Mouse (Mus musculus) stomach, embryonic 16.5 days (tissue): ENCODE data around the gene Tmem120b. TPM values are rescaled to one million over a fixed set of nuclear protein-coding genes. Genes with fewer than 3 reads are reported as not detected.

Source experiments
- ATAC-seq: fragments of 200-750 bp; cut with Nextera tagmentation; 2 replicates; pipeline ENCODE4 v1.8.0; 2017; ENCODE audit warnings: moderate number of reproducible peaks, moderate TSS enrichment; ENCODE audit not compliant: insufficient read depth, low FRiP score
- H3K27ac ChIP-seq: fragments of 300-500 bp; sonication (generic); 2 replicates; pipeline ENCODE4 v1.5.1; 2014; ENCODE audit warnings: low read length
- H3K27me3 ChIP-seq: fragments of 300-500 bp; sonication (generic); 2 replicates; pipeline ENCODE4 v1.6.1; 2014; ENCODE audit warnings: low read length, control low read depth, mixed read lengths; ENCODE audit not compliant: control insufficient read depth, insufficient read depth
- H3K36me3 ChIP-seq: fragments of 300-500 bp; sonication (generic); 2 replicates; pipeline ENCODE4 v1.6.1; 2014; ENCODE audit warnings: low read length; ENCODE audit not compliant: control insufficient read depth, insufficient read depth
- H3K4me1 ChIP-seq: fragments of 300-500 bp; sonication (generic); 2 replicates; pipeline ENCODE4 v1.6.1; 2014; ENCODE audit warnings: low read length, control low read depth, mixed read lengths; ENCODE audit not compliant: control insufficient read depth, insufficient read depth
- H3K4me2 ChIP-seq: fragments of 300-500 bp; sonication (generic); 2 replicates; pipeline ENCODE4 v1.6.1; 2014; ENCODE audit warnings: low read depth, low read length, mixed read lengths
- H3K4me3 ChIP-seq: fragments of 300-500 bp; sonication (generic); replicated peaks from 2 replicates; pipeline ENCODE4 v1.5.1; 2014; ENCODE audit warnings: mild to moderate bottlenecking, low read length
- H3K9ac ChIP-seq: fragments of 300-500 bp; sonication (generic); 2 replicates; pipeline ENCODE4 v1.6.1; 2014; ENCODE audit warnings: low read length
- H3K9me3 ChIP-seq: fragments of 300-500 bp; sonication (generic); replicated peaks from 2 replicates; pipeline ENCODE4 v1.6.1; 2016; ENCODE audit warnings: low read length, control low read depth; ENCODE audit not compliant: control insufficient read depth
- WGBS: fragments of 180-500 bp; shearing (Covaris S2); extraction: QIAGEN DNeasy Blood & Tissue Kit; methylation state at CpG from one replicate; pipeline ENCODE4 v1.1.7; 2014; 5-methylcytosine and 5-hydroxymethylcytosine counted together
- polyA plus RNA-seq: library from polyadenylated mRNA; unstranded; fragments of >200 nt; fragmentation: Nextera tagmentation; extraction: Ambion mirVana; gene quantifications from 2 replicates; pipeline ENCODE4 v1.2.1, GENCODE M21; 2015

Gene Tmem120b
- polyA plus RNA-seq, 1 experiment from 2014 or later = 15.3 TPM

- no peak overlapping the region for H3K4me2 ChIP-seq
- 76% methylated on average over 25 of the region's 25 CpGs for WGBS
- no peak overlapping the region for H3K27ac ChIP-seq
Measured at GRCm38 (mm10) chr5:123094238-123094991, 26.2 kb downstream of the Tmem120b start.

GRCm38 (mm10) chr5:123096299-123096698, 28.1 kb downstream of the Tmem120b start:
- ATAC-seq = no peak
- WGBS = 90% methylated on average over 8 of the region's 8 CpGs

More at GRCm38 (mm10) chr5:123094238-123094991, 26.2 kb downstream of the Tmem120b start:
- ATAC-seq = 0 out of 2 replicates have a peak, but pooled peaks have one; percentile 41
- H3K9ac ChIP-seq = no peak overlapping the region
- H3K27me3 ChIP-seq = no peaks in the 10 kb centered on the region
- peaks cover 3% of the 10 kb centered on the region; the same call in 1 of the 2 replicates for H3K4me1 ChIP-seq
- H3K9me3 ChIP-seq = no peaks in the 10 kb centered on the region
- H3K4me3 ChIP-seq = no peak overlapping the region
- H3K36me3 ChIP-seq = no peaks in the 10 kb centered on the region

GRCm38 (mm10) chr5:123098487-123098886, 30.3 kb downstream of the Tmem120b start:
- H3K36me3 ChIP-seq = no peaks in the 10 kb centered on the region
- H3K9me3 ChIP-seq = no peaks in the 10 kb centered on the region
- no peak overlapping the region for H3K4me3 ChIP-seq
- WGBS = 86% methylated on average over 2 of the region's 2 CpGs
- no peaks in the 10 kb centered on the region for H3K27me3 ChIP-seq
- no peak overlapping the region for H3K9ac ChIP-seq
- H3K27ac ChIP-seq = no peak overlapping the region
- H3K4me1 ChIP-seq = peaks cover 10% of the 10 kb centered on the region; the same call in 1 of the 2 replicates
- ATAC-seq = no peak
- no peak overlapping the region for H3K4me2 ChIP-seq

More at GRCm38 (mm10) chr5:123096299-123096698, 28.1 kb downstream of the Tmem120b start:
- Histone ChIP-seq H3K4me1 (peaks cover 3% of the 10 kb centered on the region; the same call in 1 of the 2 replicates), H3K36me3 (no peaks in the 10 kb centered on the region), H3K4me3 (no peak overlapping the region), H3K27me3 (no peaks in the 10 kb centered on the region), H3K9me3 (no peaks in the 10 kb centered on the region), H3K27ac (no peak overlapping the region), H3K9ac (no peak overlapping the region), H3K4me2 (no peak overlapping the region)

- no peak overlapping the region for H3K27ac ChIP-seq
Measured at GRCm38 (mm10) chr5:123102376-123102775, 34.2 kb downstream of the Tmem120b start.

GRCm38 (mm10) chr5:123103556-123103955, 35.3 kb downstream of the Tmem120b start:
- ATAC-seq = no peak
- H3K9me3 ChIP-seq = no peaks in the 10 kb centered on the region
- no peaks in the 10 kb centered on the region for H3K36me3 ChIP-seq
- no peak overlapping the region for H3K9ac ChIP-seq
- no peak overlapping the region; the same call in 1 of the 2 replicates for H3K27ac ChIP-seq
- no peak overlapping the region for H3K4me3 ChIP-seq
- WGBS = 48% methylated on average over 8 of the region's 8 CpGs
- no peak overlapping the region for H3K4me2 ChIP-seq
- peaks cover 7% of the 10 kb centered on the region; the same call in 1 of the 2 replicates for H3K4me1 ChIP-seq
- H3K27me3 ChIP-seq = no peaks in the 10 kb centered on the region

More at GRCm38 (mm10) chr5:123102376-123102775, 34.2 kb downstream of the Tmem120b start:
- WGBS = 46% methylated on average over 7 of the region's 7 CpGs
- Histone ChIP-seq H3K27me3 (no peaks in the 10 kb centered on the region), H3K4me1 (peaks cover 7% of the 10 kb centered on the region; the same call in 1 of the 2 replicates), H3K9me3 (no peaks in the 10 kb centered on the region), H3K9ac (no peak overlapping the region), H3K4me2 (no peak overlapping the region), H3K4me3 (no peak overlapping the region), H3K36me3 (no peaks in the 10 kb centered on the region)
- ATAC-seq = no peak

- 77% methylated on average over 6 of the region's 6 CpGs for WGBS
Measured at GRCm38 (mm10) chr5:123104769-123105168, 36.6 kb downstream of the Tmem120b start.

GRCm38 (mm10) chr5:123109452-123110203, 41.4 kb downstream of the Tmem120b start:
- no peak overlapping the region for H3K27ac ChIP-seq
- ATAC-seq = no peak
- H3K4me3 ChIP-seq = no peak overlapping the region
- H3K36me3 ChIP-seq = no peaks in the 10 kb centered on the region
- peak overlapping the region; percentile 29 for H3K4me2 ChIP-seq
- peaks cover 7% of the 10 kb centered on the region for H3K4me1 ChIP-seq
- no peaks in the 10 kb centered on the region for H3K9me3 ChIP-seq
- H3K9ac ChIP-seq = no peak overlapping the region
- WGBS = 39% methylated on average over 13 of the region's 13 CpGs
- H3K27me3 ChIP-seq = no peaks in the 10 kb centered on the region

More at GRCm38 (mm10) chr5:123104769-123105168, 36.6 kb downstream of the Tmem120b start:
- Histone ChIP-seq H3K4me1 (peaks cover 14% of the 10 kb centered on the region), H3K4me3 (no peak overlapping the region), H3K9ac (no peak overlapping the region), H3K9me3 (no peaks in the 10 kb centered on the region), H3K27ac (no peak overlapping the region), H3K36me3 (no peaks in the 10 kb centered on the region), H3K27me3 (no peaks in the 10 kb centered on the region), H3K4me2 (no peak overlapping the region)
- no peak for ATAC-seq

- Histone ChIP-seq H3K4me3 (no peak overlapping the region), H3K9ac (no peak overlapping the region)
- no peak for ATAC-seq
Measured at GRCm38 (mm10) chr5:123110296-123110721, 42.1 kb downstream of the Tmem120b start.

GRCm38 (mm10) chr5:123114109-123114508, 45.9 kb downstream of the Tmem120b start:
- 63% methylated on average over 11 of the region's 11 CpGs for WGBS
- H3K4me2 ChIP-seq = no peak overlapping the region
- H3K36me3 ChIP-seq = no peaks in the 10 kb centered on the region
- H3K9me3 ChIP-seq = no peaks in the 10 kb centered on the region
- no peaks in the 10 kb centered on the region for H3K27me3 ChIP-seq
- no peak overlapping the region for H3K27ac ChIP-seq
- no peak overlapping the region for H3K4me3 ChIP-seq
- no peak overlapping the region for H3K9ac ChIP-seq
- ATAC-seq = no peak
- H3K4me1 ChIP-seq = peaks cover 6% of the 10 kb centered on the region

More at GRCm38 (mm10) chr5:123110296-123110721, 42.1 kb downstream of the Tmem120b start:
- Histone ChIP-seq H3K27me3 (no peaks in the 10 kb centered on the region), H3K36me3 (no peaks in the 10 kb centered on the region), H3K4me2 (no peak overlapping the region), H3K4me1 (peaks cover 7% of the 10 kb centered on the region), H3K9me3 (no peaks in the 10 kb centered on the region), H3K27ac (no peak overlapping the region)
- 71% methylated on average over 13 of the region's 13 CpGs for WGBS
